Mouse (Mus musculus) small intestine, adult 2 months (tissue): Measurements from ENCODE around the gene Fnip2.

Experiments used
- CTCF ChIP-seq: fragments of 200-500 bp; IDR thresholded peaks from 2 replicates; pipeline ENCODE4 v1.5.1; 2012; ENCODE audit warnings: low read depth, mild to moderate bottlenecking, control low read depth, inconsistent platforms, low read length, moderate library complexity, mixed read lengths; ENCODE audit not compliant: insufficient replicate concordance, insufficient read length; ENCODE audit errors: extremely low read depth
- POLR2A ChIP-seq: fragments of 200-500 bp; IDR thresholded peaks from 2 replicates; pipeline ENCODE4 v1.6.1; 2012; ENCODE audit warnings: low read depth, mild to moderate bottlenecking, control low read depth, inconsistent platforms, low read length, moderate library complexity

- TF ChIP-seq POLR2A (no peak), CTCF (no peak)
These were observed 22.1 kb upstream of the Fnip2 start for GRCm38 (mm10) chr3:79589671-79590070.
